Mouse (Mus musculus): ENCODE data around the gene Tmem127. TPM values are rescaled to one million over a fixed set of nuclear protein-coding genes. Genes with fewer than 3 reads are reported as not detected.

The Tmem127 gene
- total and polyA plus RNA-seq, 3 experiments, result 11.5 to 15.8 (median 11.9) TPM

GRCm38 (mm10) chr2:127310685-127311084, 63.0 kb downstream of the Tmem127 start (continued):
- no peak for TF ChIP-seq TBP (conservative IDR thresholded peaks at IDR 0.05; ENCODE audit: low read depth, low read length)
- TF ChIP-seq ETS1 (conservative IDR thresholded peaks at IDR 0.05; ENCODE audit: low read depth, low read length), result peak; percentile 86
- TF ChIP-seq MYC (IDR thresholded peaks at IDR 0.05; ENCODE audit: low read depth, low read length), result peak; percentile 74; the same call in 1 of the 2 replicates
- TF ChIP-seq ZNF384 (IDR thresholded peaks at IDR 0.05; ENCODE audit: low read depth, low read length), result peak; percentile 90
- TF ChIP-seq JUND (conservative IDR thresholded peaks at IDR 0.05; ENCODE audit: low read depth, low read length), result peak; percentile 82
- TF ChIP-seq EP300 (IDR thresholded peaks at IDR 0.05; ENCODE audit: low read length), result peak; percentile 98
- peak; percentile 58; the same call in 1 of the 2 replicates for TF ChIP-seq TCF12 (IDR thresholded peaks at IDR 0.05; ENCODE audit: low read depth, low read length)
- no peak for TF ChIP-seq E2F4 (IDR thresholded peaks at IDR 0.05; ENCODE audit: insufficient replicate concordance, low read depth, low read length)
- TF ChIP-seq BHLHE40 (IDR thresholded peaks at IDR 0.05; ENCODE audit: low read depth, low read length), result peak; percentile 81

Other genes starting within 250 kb of the Tmem127 start
- 5.8 and 6.9 TPM in 2 replicates for gene Ap4e1, start 239.2 kb upstream of the Tmem127 start, total RNA-seq (2012; rRNA removed)
- gene Ap4e1, start 239.2 kb upstream of the Tmem127 start, total RNA-seq (2014; rRNA removed), result 9.6 and 10.9 TPM in 2 replicates
- gene Ap4e1, start 239.2 kb upstream of the Tmem127 start, polyA plus RNA-seq (2012; ENCODE audit: insufficient read length, low read depth), result 9.0 and 10.0 TPM in 2 replicates
- gene Blvra, start 177.2 kb upstream of the Tmem127 start, total RNA-seq (2012; rRNA removed), result 44.4 and 56.5 TPM in 2 replicates
- 69.0 and 78.7 TPM in 2 replicates for gene Blvra, start 177.2 kb upstream of the Tmem127 start, total RNA-seq (2014; rRNA removed)
- 38.4 and 46.7 TPM in 2 replicates for gene Blvra, start 177.2 kb upstream of the Tmem127 start, polyA plus RNA-seq (2012; ENCODE audit: insufficient read length, low read depth)
- 55.3 and 56.0 TPM in 2 replicates for gene Ncaph, start 114.0 kb upstream of the Tmem127 start, total RNA-seq (2012; rRNA removed)
- gene Ncaph, start 114.0 kb upstream of the Tmem127 start, total RNA-seq (2014; rRNA removed), result 74.1 and 86.6 TPM in 2 replicates
- 53.4 and 58.2 TPM in 2 replicates for gene Ncaph, start 114.0 kb upstream of the Tmem127 start, polyA plus RNA-seq (2012; ENCODE audit: insufficient read length, low read depth)
- gene Itpripl1, start 104.5 kb upstream of the Tmem127 start, total RNA-seq (2012; rRNA removed), result 27.5 and 30.6 TPM in 2 replicates
- 15.8 and 19.7 TPM in 2 replicates for gene Itpripl1, start 104.5 kb upstream of the Tmem127 start, total RNA-seq (2014; rRNA removed)
- 21.4 and 23.4 TPM in 2 replicates for gene Itpripl1, start 104.5 kb upstream of the Tmem127 start, polyA plus RNA-seq (2012; ENCODE audit: insufficient read length, low read depth)
- gene 1810024B03Rik, start 39.6 kb upstream of the Tmem127 start, total RNA-seq (2012; rRNA removed), result 0.93 and 1.3 TPM in 2 replicates
- gene 1810024B03Rik, start 39.6 kb upstream of the Tmem127 start, total RNA-seq (2014; rRNA removed), result 0.63 and 1.2 TPM in 2 replicates
- gene 1810024B03Rik, start 39.6 kb upstream of the Tmem127 start, polyA plus RNA-seq (2012; ENCODE audit: insufficient read length, low read depth), result 0.77 and 0.94 TPM in 2 replicates
- gene Snrnp200, start 39.5 kb upstream of the Tmem127 start, total RNA-seq (2012; rRNA removed), result 90.3 and 99.0 TPM in 2 replicates
- gene Snrnp200, start 39.5 kb upstream of the Tmem127 start, total RNA-seq (2014; rRNA removed), result 74.3 and 75.1 TPM in 2 replicates
- 100 and 102 TPM in 2 replicates for gene Snrnp200, start 39.5 kb upstream of the Tmem127 start, polyA plus RNA-seq (2012; ENCODE audit: insufficient read length, low read depth)
- gene Ciao1, start 92 bp upstream of the Tmem127 start, total RNA-seq (2012; rRNA removed), result 72.1 and 79.0 TPM in 2 replicates
- 58.3 and 60.9 TPM in 2 replicates for gene Ciao1, start 92 bp upstream of the Tmem127 start, total RNA-seq (2014; rRNA removed)
- gene Ciao1, start 92 bp upstream of the Tmem127 start, polyA plus RNA-seq (2012; ENCODE audit: insufficient read length, low read depth), result 74.3 and 74.5 TPM in 2 replicates
- 69.0 and 71.4 TPM in 2 replicates for gene Stard7, start 22.3 kb downstream of the Tmem127 start, total RNA-seq (2012; rRNA removed)
- gene Stard7, start 22.3 kb downstream of the Tmem127 start, total RNA-seq (2014; rRNA removed), result 122 and 135 TPM in 2 replicates
- gene Stard7, start 22.3 kb downstream of the Tmem127 start, polyA plus RNA-seq (2012; ENCODE audit: insufficient read length, low read depth), result 66.8 and 80.6 TPM in 2 replicates
- 57.8 and 71.0 TPM in 2 replicates for gene Dusp2, start 88.3 kb downstream of the Tmem127 start, total RNA-seq (2012; rRNA removed)
- 96.6 and 107 TPM in 2 replicates for gene Dusp2, start 88.3 kb downstream of the Tmem127 start, total RNA-seq (2014; rRNA removed)
- 68.5 and 81.5 TPM in 2 replicates for gene Dusp2, start 88.3 kb downstream of the Tmem127 start, polyA plus RNA-seq (2012; ENCODE audit: insufficient read length, low read depth)
- 0.08 TPM in 1 of 2 replicates, not detected in the other for gene Astl, start 90.7 kb downstream of the Tmem127 start, total RNA-seq (2012; rRNA removed)
- gene Astl, start 90.7 kb downstream of the Tmem127 start, total RNA-seq (2014; rRNA removed), result not detected in 2 replicates
- not detected in 2 replicates for gene Astl, start 90.7 kb downstream of the Tmem127 start, polyA plus RNA-seq (2012; ENCODE audit: insufficient read length, low read depth)
- not detected in 2 replicates for gene Adra2b, start 115.3 kb downstream of the Tmem127 start, total RNA-seq (2012; rRNA removed)
- 0.08 TPM in 1 of 2 replicates, not detected in the other for gene Adra2b, start 115.3 kb downstream of the Tmem127 start, total RNA-seq (2014; rRNA removed)
- gene Adra2b, start 115.3 kb downstream of the Tmem127 start, polyA plus RNA-seq (2012; ENCODE audit: insufficient read length, low read depth), result 0.05 TPM in 1 of 2 replicates, not detected in the other
- 0.17 and 0.21 TPM in 2 replicates for gene Gpat2, start 177.3 kb downstream of the Tmem127 start, total RNA-seq (2012; rRNA removed)
- 0.19 TPM in 2 replicates for gene Gpat2, start 177.3 kb downstream of the Tmem127 start, total RNA-seq (2014; rRNA removed)
- gene Gpat2, start 177.3 kb downstream of the Tmem127 start, polyA plus RNA-seq (2012; ENCODE audit: insufficient read length, low read depth), result 0.45 and 0.63 TPM in 2 replicates
- gene Fahd2a, start 196.7 kb downstream of the Tmem127 start, total RNA-seq (2012; rRNA removed), result 8.6 and 9.9 TPM in 2 replicates
- 6.6 and 8.1 TPM in 2 replicates for gene Fahd2a, start 196.7 kb downstream of the Tmem127 start, total RNA-seq (2014; rRNA removed)
- 4.5 and 5.2 TPM in 2 replicates for gene Fahd2a, start 196.7 kb downstream of the Tmem127 start, polyA plus RNA-seq (2012; ENCODE audit: insufficient read length, low read depth)